Comparison of ENCODE assay signal across 8 mouse cellular contexts in genomic region chr6:136550596-136551304, GRCm38 (mm10). TPM values are rescaled to one million over a fixed set of nuclear protein-coding genes. Genes with fewer than 3 reads are reported as not detected.
DNase-seq lines count a peak whose midpoint lies in the region; ATAC-seq and TF ChIP-seq lines count a peak whose summit lies in the region.

No protein-coding gene starts in this region.

- no peaks in the 10 kb centered on the region for H3K27me3 ChIP-seq in testis, adult 2 months (ENCODE audit: control insufficient read depth, insufficient read depth, low read length)

- no peak overlapping the region for H3K4me3 ChIP-seq in testis, adult 2 months (ENCODE audit: control insufficient read depth, low read depth, low read length)

- DNase-seq in testis, postnatal 10 days (ENCODE audit: low spot score): no peak
- peak; percentile 77 for DNase-seq in c-Kit-positive CD71-positive TER-119-negative erythroid progenitor cells, embryonic 14.5 days (ENCODE audit: low read depth)
- DNase-seq in heart, postnatal 10 days: peak; percentile 53 to 60
- no peak for DNase-seq in adrenal gland, adult 18-20 months (ENCODE audit: low spot score in 2 of 2)
- no peak for DNase-seq in thymus, postnatal 14 days
- no peak for DNase-seq in spleen, postnatal 14 days (ENCODE audit: low spot score in 2 of 2)

- H3K36me3 ChIP-seq in testis, adult 2 months (ENCODE audit: control insufficient read depth, insufficient read depth, low read length): no peaks in the 10 kb centered on the region

- H3K4me1 ChIP-seq in testis, adult 2 months (ENCODE audit: control insufficient read depth, insufficient read depth, low read length): no peaks in the 10 kb centered on the region

- H3K27ac ChIP-seq in testis, adult 2 months (ENCODE audit: control insufficient read depth, insufficient read depth, low read depth, low read length): 0 out of 2 replicates have a peak overlapping the region, but pooled peaks have one; percentile 29

- TF ChIP-seq CTCF in testis, adult 2 months (IDR thresholded peaks at IDR 0.05; ENCODE audit: control insufficient read depth, insufficient read depth, insufficient replicate concordance, low read depth, low read length): no peak

- TF ChIP-seq POLR2A in testis, adult 2 months (IDR thresholded peaks at IDR 0.05; ENCODE audit: control insufficient read depth, low read depth, low read length): no peak

- intact Hi-C loops in heart, postnatal 10 days (cut with DNase I): no loop called here

- peak; percentile 73 for ATAC-seq in megakaryocyte, adult 5-6 weeks (ENCODE audit: poor library complexity, severe bottlenecking)

RNA-seq across cellular contexts. Expression of gene Atf7ip, which starts 44.8 kb away (rescaled TPM):
- 15.9 and 16.8 TPM in 2 replicates for polyA plus RNA-seq in testis, adult 2 months (2012; rRNA removed)
- total RNA-seq in heart, postnatal 10 days (2021): 100 to 1,000 TPM in 1 of 2 experiments, 10 to 100 TPM in 1; 93.8 to 103 TPM
- 101 and 129 TPM in 2 replicates for total RNA-seq in megakaryocyte, adult 5-6 weeks (2015)
- 80.1 and 84.8 TPM in 2 replicates for total RNA-seq in megakaryocyte, adult 5-6 weeks (2017)
- total RNA-seq in adrenal gland, adult 18-20 months (2021): 10 to 100 TPM; 34.9 to 50.4 TPM

Comparison
In these comparisons a context has a peak if more than half of its experiments do, and no peak if none do; other contexts are left out.
1. DNase-seq: peak in c-Kit-positive CD71-positive TER-119-negative erythroid progenitor cells, embryonic 14.5 days (single experiment) and heart, postnatal 10 days (2 of 2); none in testis, postnatal 10 days (single experiment), adrenal gland, adult 18-20 months (0 of 2), thymus, postnatal 14 days (single experiment) and spleen, postnatal 14 days (0 of 2).